9 mouse cellular contexts compared by ENCODE assay signal in the genomic region with DNA sequence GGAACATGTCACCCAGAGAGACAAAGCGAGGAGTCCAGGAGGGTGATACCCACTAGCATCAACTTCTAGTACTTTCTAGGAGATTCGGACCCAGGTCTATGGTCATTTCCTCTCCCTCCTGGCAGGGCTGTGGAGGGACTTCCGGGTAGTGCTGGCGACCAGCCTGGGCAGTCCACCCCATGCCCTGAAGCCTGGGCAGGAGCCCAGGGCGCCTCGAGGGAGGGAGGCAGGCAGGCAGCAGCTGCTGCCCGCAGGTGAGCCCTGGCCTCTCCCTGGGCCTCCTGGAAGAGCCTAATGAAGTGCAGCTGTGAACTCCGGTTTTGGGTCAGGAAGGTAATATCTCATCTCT.
DNase-seq lines count a peak whose midpoint lies in the region; ATAC-seq lines count a peak whose summit lies in the region.
"Had no signal": no experiment of that assay in that cellular context is flagged by ENCODE, and none has a peak within 500 bp of the region (broad histone marks: within the 10 kb centered on the region; RNA-seq: fewer than 3 reads in every experiment).

No protein-coding gene starts in this region.

- H3K4me1 ChIP-seq in heart, embryonic 15.5 days (replicated peaks), result peaks cover 65% of the 10 kb centered on the region
- H3K4me1 ChIP-seq in hindbrain, embryonic 11.5 days (replicated peaks; ENCODE audit: control insufficient read depth, insufficient read depth, low read length), result peaks cover 39% of the 10 kb centered on the region
- H3K4me1 ChIP-seq in liver, embryonic 11.5 days (replicated peaks; ENCODE audit: control insufficient read depth, insufficient read depth, low read length), result peaks cover 71% of the 10 kb centered on the region
- H3K4me1 ChIP-seq in neural tube, embryonic 14.5 days (ENCODE audit: control insufficient read depth, insufficient read depth, low read length), result peaks cover 57% of the 10 kb centered on the region

- peak overlapping the region; percentile 17 for H3K4me3 ChIP-seq in heart, embryonic 15.5 days
- no peak overlapping the region for H3K4me3 ChIP-seq in hindbrain, embryonic 11.5 days (ENCODE audit: low read depth, low read length)
- H3K4me3 ChIP-seq in liver, embryonic 11.5 days (ENCODE audit: low read depth, low read length), result no peak overlapping the region
- no peak overlapping the region for H3K4me3 ChIP-seq in neural tube, embryonic 14.5 days (ENCODE audit: low read depth, low read length)

- H3K4me2 ChIP-seq in heart, embryonic 15.5 days, result peak overlapping the region; percentile 55
- peak overlapping the region; percentile 28; the same call in 1 of the 2 replicates for H3K4me2 ChIP-seq in hindbrain, embryonic 11.5 days (replicated peaks; ENCODE audit: low read depth, low read length)
- peak overlapping the region; percentile 48 for H3K4me2 ChIP-seq in liver, embryonic 11.5 days
- H3K4me2 ChIP-seq in neural tube, embryonic 14.5 days (ENCODE audit: low read depth, low read length), result 0 out of 2 replicates have a peak overlapping the region, but pooled peaks have one; percentile 19

- H3K27ac ChIP-seq in heart, embryonic 15.5 days, result peak overlapping the region; percentile 93
- H3K27ac ChIP-seq in hindbrain, embryonic 11.5 days (ENCODE audit: low read depth, low read length), result peak overlapping the region; percentile 98
- peak overlapping the region; percentile 74; the same call in 1 of the 2 replicates for H3K27ac ChIP-seq in liver, embryonic 11.5 days (ENCODE audit: low read depth, low read length)
- peak overlapping the region; percentile 90 for H3K27ac ChIP-seq in neural tube, embryonic 14.5 days (ENCODE audit: low read depth, low read length)

- H3K9me3 ChIP-seq in heart, embryonic 15.5 days (replicated peaks), result no peaks in the 10 kb centered on the region
- H3K9me3 ChIP-seq in hindbrain, embryonic 11.5 days (ENCODE audit: control insufficient read depth, low read length), result no peaks in the 10 kb centered on the region
- no peaks in the 10 kb centered on the region for H3K9me3 ChIP-seq in liver, embryonic 11.5 days (ENCODE audit: control insufficient read depth, low read length)
- H3K9me3 ChIP-seq in neural tube, embryonic 14.5 days (ENCODE audit: control insufficient read depth, low read length), result no peaks in the 10 kb centered on the region
- H3K9me3 ChIP-seq: megakaryocyte, embryonic 14.5 days had no signal

- no peak for DNase-seq in heart, postnatal 4 days
- DNase-seq in hindbrain, embryonic 11.5 days (ENCODE audit: low spot score), result no peak
- DNase-seq in liver, embryonic 11.5 days (ENCODE audit: low spot score), result no peak
- DNase-seq in adrenal gland, postnatal 25 days, result no peak

- 41% methylated on average over 8 of the region's 8 CpGs for WGBS in heart, embryonic 15.5 days
- WGBS in hindbrain, embryonic 11.5 days, result 57% methylated on average over 8 of the region's 8 CpGs
- WGBS in liver, embryonic 11.5 days, result 44% methylated on average over 8 of the region's 8 CpGs
- 40% methylated on average over 8 of the region's 8 CpGs for WGBS in neural tube, embryonic 14.5 days

- peak overlapping the region; percentile 59 for H3K9ac ChIP-seq in heart, embryonic 15.5 days
- H3K9ac ChIP-seq in hindbrain, embryonic 11.5 days (ENCODE audit: low read depth, low read length), result peak overlapping the region; percentile 53
- no peak overlapping the region for H3K9ac ChIP-seq in liver, embryonic 11.5 days (ENCODE audit: low read depth, low read length)
- no peak overlapping the region; the same call in 1 of the 2 replicates for H3K9ac ChIP-seq in neural tube, embryonic 14.5 days (replicated peaks; ENCODE audit: low read depth, low read length)

- H3K36me3 ChIP-seq in heart, embryonic 15.5 days, result no peaks in the 10 kb centered on the region
- no peaks in the 10 kb centered on the region for H3K36me3 ChIP-seq in hindbrain, embryonic 11.5 days (ENCODE audit: control insufficient read depth, insufficient read depth, low read length)
- no peaks in the 10 kb centered on the region for H3K36me3 ChIP-seq in liver, embryonic 11.5 days (ENCODE audit: control insufficient read depth, insufficient read depth, low read length)
- H3K36me3 ChIP-seq in neural tube, embryonic 14.5 days (ENCODE audit: control insufficient read depth, insufficient read depth, low read length), result no peaks in the 10 kb centered on the region

- H3K27me3 ChIP-seq in heart, embryonic 15.5 days, result 0 out of 2 replicates have a peak, but pooled peaks cover under 1% of the 10 kb centered on the region
- 0 out of 2 replicates have a peak, but pooled peaks cover 2% of the 10 kb centered on the region for H3K27me3 ChIP-seq in hindbrain, embryonic 11.5 days (ENCODE audit: control insufficient read depth, insufficient read depth, low read length)
- H3K27me3 ChIP-seq in liver, embryonic 11.5 days (replicated peaks; ENCODE audit: control insufficient read depth, insufficient read depth, low read length), result peaks cover 4% of the 10 kb centered on the region; the same call in 1 of the 2 replicates
- no peaks in the 10 kb centered on the region for H3K27me3 ChIP-seq in neural tube, embryonic 14.5 days (ENCODE audit: control insufficient read depth, insufficient read depth, low read length)

- no peak for ATAC-seq in heart, embryonic 15.5 days (replicated peaks; ENCODE audit: insufficient number of reproducible peaks, insufficient read depth, low FRiP score, low read depth)
- peak; percentile 25 for ATAC-seq in hindbrain, embryonic 11.5 days (ENCODE audit: low FRiP score)
- no peak for ATAC-seq in liver, embryonic 11.5 days (replicated peaks; ENCODE audit: low FRiP score)
- 0 out of 2 replicates have a peak, but pooled peaks have one; percentile 15 for ATAC-seq in neural tube, embryonic 14.5 days (ENCODE audit: low read depth)
- ATAC-seq in megakaryocyte, adult 5-6 weeks (ENCODE audit: poor library complexity, severe bottlenecking), result no peak
- ATAC-seq in cerebellum, adult (ENCODE audit: insufficient number of reproducible peaks, low FRiP score, low TSS enrichment), result no peak

Comparison
In these comparisons a context has a peak if more than half of its experiments do, and no peak if none do; other contexts are left out.
1. ATAC-seq: peak in hindbrain, embryonic 11.5 days (single experiment) and neural tube, embryonic 14.5 days (single experiment); none in heart, embryonic 15.5 days (single experiment), liver, embryonic 11.5 days (single experiment), megakaryocyte, adult 5-6 weeks (single experiment) and cerebellum, adult (single experiment).
2. H3K9ac ChIP-seq: peak in heart, embryonic 15.5 days (single experiment) and hindbrain, embryonic 11.5 days (single experiment); none in liver, embryonic 11.5 days (single experiment) and neural tube, embryonic 14.5 days (single experiment).
3. Peak in every context shown above with its lines, with median percentiles within 50 percentile points of each other: H3K27ac ChIP-seq and H3K4me2 ChIP-seq.